Mouse (Mus musculus): ENCODE measurements around the gene Gm6993.

DNA sequence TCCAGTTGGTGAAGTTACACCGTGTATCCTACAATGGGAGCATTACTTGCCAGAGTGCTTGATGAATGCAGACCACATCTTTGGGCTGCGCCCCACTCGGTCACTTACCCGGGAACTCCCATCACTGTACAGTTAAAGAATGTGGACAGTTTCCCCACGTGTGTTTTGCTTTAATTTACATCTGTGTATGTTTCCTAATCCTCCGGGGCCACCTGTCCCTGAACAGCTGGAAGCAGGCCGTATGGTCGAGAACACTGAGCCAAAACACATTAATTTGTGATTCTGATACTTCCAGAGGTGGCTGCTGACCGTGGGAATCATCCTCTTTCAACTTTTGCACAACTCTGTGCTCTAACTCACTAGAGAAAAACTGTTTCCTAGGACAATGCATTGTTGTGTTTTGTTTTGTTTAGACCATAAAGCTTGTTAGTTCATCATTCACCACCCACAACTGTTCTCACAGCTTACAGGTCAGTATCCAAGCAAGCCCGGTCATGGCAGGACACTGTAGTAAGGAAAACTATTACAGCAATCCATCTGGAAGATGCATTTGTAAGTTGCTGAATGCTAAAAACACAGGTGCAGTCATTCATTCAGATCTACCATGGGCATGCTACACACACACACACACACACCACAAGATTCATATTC is 34.5 kb upstream of the Gm6993 start:
- TF ChIP-seq CTCF (IDR thresholded peaks at IDR 0.05; ENCODE audit: low read depth) = no peak
- TF ChIP-seq EP300 (IDR thresholded peaks at IDR 0.05; ENCODE audit: low read depth) = no peak
